Mouse (Mus musculus) forelimb bud, embryonic 11.5 days (tissue): ENCODE data around the gene Vps36.
A peak's percentile ranks its signal among the peaks of the same experiment; 100 is the strongest.

Experiments used
- DNase-seq: peaks from one replicate; pipeline ENCODE4 v3.0.0-alpha.2; 2012; ENCODE audit warnings: low read depth, low spot score

Gene Vps36

GRCm38 (mm10) chr8:22209012-22209411 is 16.4 kb downstream of the Vps36 start:
- no peak for DNase-seq

GRCm38 (mm10) chr8:22214826-22215225 is 22.2 kb downstream of the Vps36 start:
- DNase-seq = no peak

GRCm38 (mm10) chr8:22226361-22226760 is 33.8 kb downstream of the Vps36 start:
- DNase-seq = no peak

GRCm38 (mm10) chr8:22227061-22227877 is 34.7 kb downstream of the Vps36 start, which contains the start of gene Thsd1:
Gene Thsd1, plus strand, starts transcription at chr8:22227313.
- DNase-seq = peak; percentile 23

- DNase-seq = no peak
Observed at GRCm38 (mm10) chr8:22228621-22229020, 36.0 kb downstream of the Vps36 start.

- DNase-seq = no peak
Observed at GRCm38 (mm10) chr8:22242986-22243385, 50.4 kb downstream of the Vps36 start.

GRCm38 (mm10) chr8:22245663-22246062 is 53.1 kb downstream of the Vps36 start:
- no peak for DNase-seq

- no peak for DNase-seq
Observed at GRCm38 (mm10) chr8:22247956-22248355, 55.3 kb downstream of the Vps36 start.

GRCm38 (mm10) chr8:22249080-22249479 is 56.5 kb downstream of the Vps36 start:
- no peak for DNase-seq

- DNase-seq = no peak
Observed at GRCm38 (mm10) chr8:22258946-22259450, 66.4 kb downstream of the Vps36 start.

- DNase-seq = no peak
Observed at GRCm38 (mm10) chr8:22259531-22259930, 66.9 kb downstream of the Vps36 start.

GRCm38 (mm10) chr8:22260091-22260722 is 67.6 kb downstream of the Vps36 start:
- DNase-seq = no peak

- no peak for DNase-seq
Observed at GRCm38 (mm10) chr8:22262267-22262666, 69.7 kb downstream of the Vps36 start.

- DNase-seq = no peak
Observed at GRCm38 (mm10) chr8:22264292-22264691, 71.7 kb downstream of the Vps36 start.

GRCm38 (mm10) chr8:22264787-22265186 is 72.2 kb downstream of the Vps36 start:
- no peak for DNase-seq

GRCm38 (mm10) chr8:22265194-22265593 is 72.6 kb downstream of the Vps36 start:
- DNase-seq = no peak

- DNase-seq = no peak
Observed at GRCm38 (mm10) chr8:22266809-22267208, 74.2 kb downstream of the Vps36 start.
